Mouse (Mus musculus) WW6 (cell line): ENCODE results near the gene Borcs7.
A peak's percentile ranks its signal among the peaks of the same experiment; 100 is the strongest.

Experiments
- DNase-seq: peaks from one replicate; pipeline ENCODE4 v3.0.0-alpha.2; 2013; ENCODE audit warnings: low read depth, low spot score

The Borcs7 gene

DNA sequence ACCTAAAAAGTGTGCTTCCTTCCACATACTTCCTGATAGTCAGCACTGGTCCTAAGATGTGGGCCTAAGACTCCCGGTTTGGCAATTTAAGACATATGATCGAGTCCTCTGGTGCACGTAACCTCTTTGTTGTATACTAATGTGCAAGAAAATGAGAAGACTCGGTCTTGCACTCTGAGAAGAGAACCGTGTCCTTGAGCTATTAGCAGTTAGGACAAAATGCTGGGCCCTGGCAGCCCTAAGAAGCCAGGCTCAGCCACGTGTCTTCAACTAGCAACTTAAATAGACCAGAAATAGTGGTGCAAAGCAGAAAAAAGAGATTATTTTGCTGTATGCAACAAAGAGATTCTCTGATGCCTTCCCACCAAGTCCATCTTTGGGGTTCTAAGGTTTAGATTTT is 26.9 kb upstream of the Borcs7 start:
- DNase-seq, result no peak

- no peak for DNase-seq
Measured at GRCm38 (mm10) chr19:46665474-46665873, 24.2 kb upstream of the Borcs7 start.

- no peak for DNase-seq
Measured at GRCm38 (mm10) chr19:46667300-46667699, 22.4 kb upstream of the Borcs7 start.

GRCm38 (mm10) chr19:46668263-46668662 is 21.4 kb upstream of the Borcs7 start:
- DNase-seq, result no peak

- DNase-seq, result no peak
Measured at GRCm38 (mm10) chr19:46669802-46670201, 19.9 kb upstream of the Borcs7 start.

DNA sequence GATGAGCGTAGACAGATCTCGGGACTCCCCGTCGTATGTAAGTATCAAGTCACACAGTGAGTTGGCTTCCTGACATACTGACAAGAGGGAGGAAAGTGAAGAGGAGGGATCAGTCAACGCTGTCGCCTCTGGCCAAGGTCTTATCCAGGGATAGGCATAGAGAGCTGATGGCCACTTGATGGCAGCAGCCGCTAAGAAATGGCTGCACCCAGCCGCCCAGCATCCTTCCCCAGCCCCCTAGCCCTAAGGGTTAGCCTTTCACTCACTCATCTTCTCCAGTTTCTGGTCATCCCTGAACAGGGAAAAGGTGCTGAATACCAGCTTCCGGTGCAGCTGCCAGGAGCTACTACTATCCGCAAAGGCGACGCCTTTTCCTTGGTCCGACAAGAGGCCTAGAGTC is 19.0 kb upstream of the Borcs7 start:
- peak; percentile 34 for DNase-seq

DNA sequence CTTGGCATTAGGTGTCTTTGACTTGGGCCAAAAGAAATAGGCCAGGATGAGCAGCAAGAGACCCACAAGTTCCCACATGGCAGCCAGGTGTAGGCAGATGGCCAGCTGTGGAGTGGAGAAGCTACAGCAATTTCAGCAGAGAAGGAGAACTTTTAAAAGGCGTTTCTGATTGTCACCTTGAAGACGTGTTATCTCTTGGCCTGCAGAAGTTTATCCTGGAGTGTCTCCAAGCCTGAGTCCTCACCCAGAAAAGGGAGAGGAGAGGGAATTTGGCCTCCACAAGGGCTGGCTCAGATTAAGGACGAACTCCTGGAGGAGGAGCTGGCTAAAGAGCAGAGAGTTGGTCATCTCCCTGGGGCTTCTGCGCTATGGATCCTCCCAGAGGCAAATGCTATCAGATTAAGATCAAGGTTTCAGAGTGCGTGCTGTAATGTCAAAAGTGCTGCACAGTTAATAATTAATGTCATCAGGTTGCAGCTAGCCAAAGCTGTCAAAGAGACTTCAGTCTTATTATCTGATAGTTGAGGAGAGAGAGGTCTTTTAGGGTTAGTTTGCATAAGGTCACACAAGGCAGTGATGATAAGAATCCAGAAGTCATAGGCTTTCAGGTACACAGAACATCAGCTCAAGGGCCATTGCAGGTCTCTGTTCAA is 16.8 kb upstream of the Borcs7 start, which contains the start of gene Cyp17a1:
Cyp17a1 (minus strand) TSS at position 407 of the 653 bp plus-strand sequence.
- DNase-seq, result no peak

DNA sequence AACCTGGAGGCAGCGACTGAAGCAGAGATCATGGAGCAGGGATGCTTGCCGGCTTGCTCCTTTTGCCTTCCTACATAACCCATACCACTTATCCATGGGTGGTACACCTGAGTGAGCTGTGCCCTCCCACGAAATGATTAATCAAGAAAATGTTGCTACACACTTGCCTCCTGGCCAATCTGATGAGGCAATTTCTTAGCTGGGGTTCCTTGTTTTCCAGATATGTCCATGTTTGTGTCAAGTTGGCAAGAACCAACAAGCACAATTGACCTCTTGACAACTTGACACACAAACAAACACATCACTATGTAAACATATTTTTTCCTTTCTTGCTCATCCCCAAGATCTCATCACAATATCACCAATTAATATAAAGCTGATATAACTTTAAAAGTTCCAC is 14.1 kb upstream of the Borcs7 start:
- no peak for DNase-seq

GRCm38 (mm10) chr19:46679720-46680383 is 9.9 kb upstream of the Borcs7 start:
- DNase-seq, result no peak

DNA sequence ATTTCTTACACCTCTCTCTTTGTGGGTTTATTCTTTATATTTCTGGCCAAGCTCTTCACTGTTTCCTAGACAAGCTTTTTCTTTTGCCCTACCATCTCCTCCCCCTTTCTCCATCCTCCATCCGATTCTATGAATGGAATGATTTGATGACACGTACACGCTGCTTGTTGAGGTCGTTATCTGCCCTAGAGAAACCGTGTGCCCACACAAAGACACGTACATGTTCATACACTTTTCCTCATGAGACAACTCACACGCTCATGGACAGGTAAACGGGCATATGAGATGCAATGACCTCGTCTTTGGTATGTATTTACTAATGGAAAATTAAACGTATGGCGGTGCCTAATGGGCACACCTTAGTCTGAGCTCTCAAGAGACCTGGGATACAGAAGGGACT is 681 bp downstream of the Borcs7 start:
- no peak for DNase-seq

DNA sequence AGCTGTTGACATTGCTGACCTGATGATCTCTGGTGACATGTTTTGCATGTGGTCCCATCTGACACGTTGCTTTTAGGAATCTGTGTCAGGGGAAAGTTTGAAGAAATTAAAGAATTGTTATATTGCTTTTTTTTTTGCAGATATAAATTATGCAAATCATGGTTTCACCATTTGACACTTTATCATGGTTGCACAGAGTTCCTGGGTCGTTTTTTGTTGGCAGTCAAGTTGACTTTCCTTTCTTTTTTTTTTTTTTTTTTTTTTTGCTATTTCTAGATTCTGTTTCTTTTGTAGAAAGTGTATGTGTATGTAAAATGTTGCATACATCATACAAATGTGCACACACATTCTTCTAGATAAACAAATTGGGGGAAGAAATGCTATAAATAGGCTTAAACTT is 1.4 kb downstream of the Borcs7 start:
- no peak for DNase-seq

- no peak for DNase-seq
Measured at GRCm38 (mm10) chr19:46693146-46693545, 3.4 kb downstream of the Borcs7 start.

- DNase-seq, result no peak
Measured at GRCm38 (mm10) chr19:46696482-46696881, 6.8 kb downstream of the Borcs7 start.

- no peak for DNase-seq
Measured at GRCm38 (mm10) chr19:46696943-46697342, 7.2 kb downstream of the Borcs7 start.

DNA sequence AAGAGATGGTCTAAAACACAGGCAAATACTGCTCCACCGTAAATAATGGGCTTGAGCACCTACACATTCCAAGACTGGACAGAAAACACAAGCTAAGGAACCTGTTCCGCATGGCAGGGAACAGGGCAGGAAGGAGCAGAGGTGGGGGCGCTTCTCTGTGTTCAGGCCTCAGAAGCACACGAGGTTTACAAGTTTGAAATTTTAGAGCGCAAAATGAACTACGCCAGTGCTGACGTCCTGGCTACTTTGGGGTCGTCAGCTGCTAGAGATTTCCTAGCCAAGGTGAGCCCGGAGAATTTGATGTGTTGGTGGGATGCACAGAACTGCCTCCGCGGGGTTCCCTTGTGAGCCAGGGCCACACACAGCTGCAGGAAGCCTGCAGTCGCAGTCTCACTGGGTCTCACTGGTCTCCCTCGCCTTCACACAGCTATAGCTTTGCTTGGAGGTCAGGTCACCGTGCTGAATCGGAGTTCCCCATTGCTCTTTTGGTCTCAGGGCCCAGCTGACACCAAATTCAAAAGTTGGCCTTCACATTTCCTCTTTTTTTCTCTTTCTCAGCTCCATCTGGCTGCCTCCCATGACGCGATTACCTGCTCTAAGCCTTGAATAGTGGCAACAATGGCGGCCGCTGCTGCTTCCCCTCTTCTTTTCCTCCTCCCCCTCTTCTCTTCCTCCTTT is 8.3 kb downstream of the Borcs7 start:
- no peak for DNase-seq

DNA sequence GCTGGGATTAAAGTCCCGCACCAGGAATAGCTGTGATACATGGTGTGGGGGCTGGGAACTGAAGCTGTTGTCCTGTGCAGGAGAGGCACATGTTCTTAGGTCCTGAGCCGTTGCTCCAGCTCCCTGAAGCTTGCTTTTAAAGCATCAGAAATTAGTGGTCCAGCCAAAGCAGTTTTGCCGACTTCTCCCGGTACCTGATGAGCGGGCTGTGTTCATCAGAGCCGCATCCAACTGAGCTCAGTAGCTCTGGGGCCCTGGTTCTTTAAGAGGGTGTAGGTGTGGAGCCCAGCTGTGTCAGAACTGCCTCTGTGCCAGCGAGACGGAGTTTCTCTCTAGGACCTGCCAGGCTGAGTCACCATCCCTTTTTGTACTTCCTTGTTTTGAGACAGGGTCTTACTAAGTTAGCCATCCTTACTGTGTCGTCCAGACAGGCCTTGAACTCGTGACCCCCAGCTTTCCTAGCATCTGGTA is 9.3 kb downstream of the Borcs7 start:
- no peak for DNase-seq

GRCm38 (mm10) chr19:46701156-46701555 is 11.4 kb downstream of the Borcs7 start:
- DNase-seq, result no peak

- DNase-seq, result no peak
Measured at GRCm38 (mm10) chr19:46705779-46706495, 16.2 kb downstream of the Borcs7 start.

DNA sequence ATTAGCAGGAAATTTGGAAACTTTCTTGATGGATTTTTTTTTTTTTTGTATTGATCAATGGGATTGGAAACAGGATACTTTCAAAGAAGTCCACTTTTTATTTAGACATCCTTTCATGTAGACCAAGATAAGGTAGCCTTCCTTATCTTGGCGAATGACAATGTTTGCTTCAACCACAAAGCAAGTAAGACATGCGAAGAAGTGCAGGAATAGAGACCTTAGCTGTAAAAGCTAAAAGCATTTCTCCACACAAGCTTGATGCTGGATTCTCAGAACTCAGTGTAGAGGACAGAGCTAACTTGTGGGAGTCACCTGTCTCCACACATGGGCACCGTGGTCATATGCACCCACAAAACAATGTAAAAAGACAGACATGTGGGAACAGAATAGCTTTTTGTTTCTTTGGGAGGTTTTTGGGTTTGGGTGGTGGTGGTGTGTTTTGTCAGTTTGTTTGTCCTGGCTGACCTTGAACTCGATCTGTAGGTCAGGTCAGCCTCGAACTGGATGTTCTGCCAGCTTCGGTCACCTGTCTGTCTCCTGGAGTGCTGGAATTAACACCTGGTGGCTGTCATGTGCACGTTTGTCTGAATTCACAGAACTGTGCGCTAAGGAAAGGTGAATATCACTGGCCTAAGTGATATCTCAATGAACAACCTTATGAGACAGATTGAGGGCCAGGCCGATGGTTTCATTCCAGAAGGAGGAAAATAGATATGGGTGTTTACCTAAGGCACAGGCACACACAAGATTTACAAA is 17.0 kb downstream of the Borcs7 start:
- DNase-seq, result no peak

DNA sequence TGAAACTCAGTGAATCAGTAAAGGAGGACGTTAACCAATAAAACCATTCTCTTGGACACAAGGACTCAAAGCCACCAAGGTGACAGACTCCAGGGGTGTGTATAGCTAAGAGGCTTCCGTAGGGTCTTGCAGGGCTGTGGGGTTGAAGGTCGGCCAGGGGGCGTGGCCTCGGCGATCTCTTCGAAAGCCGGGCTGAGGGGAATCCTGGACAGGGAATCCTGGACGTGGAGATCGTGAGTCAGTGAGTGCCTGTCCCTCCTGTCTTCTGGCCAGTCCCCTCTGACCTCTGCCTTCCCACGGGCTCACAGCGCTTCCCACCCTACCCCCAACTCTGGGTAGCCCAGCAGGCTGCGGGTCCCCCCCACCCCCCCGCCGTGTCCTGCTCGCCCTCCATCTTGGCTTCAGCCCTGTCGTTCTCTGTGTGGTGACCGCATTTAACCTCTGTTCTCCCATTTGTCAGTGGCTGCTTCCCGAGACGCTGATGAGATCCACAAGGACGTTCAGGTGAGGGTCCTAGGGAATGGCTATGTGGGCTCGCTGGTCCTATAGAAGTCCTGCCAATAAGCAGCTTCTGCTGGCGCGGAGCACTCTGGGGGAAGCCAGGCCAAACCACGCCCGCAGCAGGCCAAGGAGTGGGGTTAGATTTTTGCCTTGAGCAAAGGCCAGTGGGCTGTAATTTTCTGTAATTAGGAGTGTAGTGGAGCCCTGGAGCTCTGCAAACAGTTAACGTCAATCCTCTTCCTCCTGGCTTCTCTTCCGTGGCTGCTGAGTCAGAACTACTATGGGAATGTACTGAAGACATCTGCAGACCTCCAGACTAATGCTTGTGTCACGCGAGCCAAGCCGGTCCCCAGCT is 17.8 kb downstream of the Borcs7 start, which contains the start of gene As3mt:
As3mt (plus strand) TSS at position 163 of the 856 bp plus-strand sequence.
- peak; percentile 29 for DNase-seq
